In genomic region chr16:94086701-94087569, GRCm38 (mm10) we compare ENCODE assay signal across 10 mouse cellular contexts. TPM values are rescaled to one million over a fixed set of nuclear protein-coding genes. Genes with fewer than 3 reads are reported as not detected.
A peak's percentile ranks its signal among the peaks of the same experiment; 100 is the strongest.
DNase-seq lines count a peak whose midpoint lies in the region; ATAC-seq lines count a peak whose summit lies in the region.
"Had no signal": no experiment of that assay in that cellular context is flagged by ENCODE, and none has a peak within 500 bp of the region (broad histone marks: within the 10 kb centered on the region; RNA-seq: fewer than 3 reads in every experiment).

No protein-coding gene starts in this region.

- intact Hi-C loops in left cerebral cortex, postnatal 4 days (cut with DNase I): loop anchor here (5.0 to 10.0 kb wide), 2 partner anchors 150 to 168 kb away; no protein-coding TSS in a partner anchor

- H3K27ac ChIP-seq in forebrain, embryonic 12.5 days: no peak overlapping the region
- no peak overlapping the region for H3K27ac ChIP-seq in forebrain, embryonic 13.5 days
- no peak overlapping the region for H3K27ac ChIP-seq in kidney, embryonic 16.5 days (ENCODE audit: low read length)
- H3K27ac ChIP-seq in embryonic facial prominence, embryonic 10.5 days (replicated peaks): peak overlapping the region; percentile 44; the same call in 1 of the 2 replicates
- no peak overlapping the region for H3K27ac ChIP-seq in midbrain, embryonic 14.5 days (replicated peaks; ENCODE audit: low read depth, low read length)

- H3K27me3 ChIP-seq in forebrain, embryonic 12.5 days: peaks cover 99% of the 10 kb centered on the region
- H3K27me3 ChIP-seq in forebrain, embryonic 13.5 days: peaks cover 99% of the 10 kb centered on the region
- peaks cover 96% of the 10 kb centered on the region for H3K27me3 ChIP-seq in kidney, embryonic 16.5 days (ENCODE audit: insufficient read depth, low read length)
- H3K27me3 ChIP-seq in embryonic facial prominence, embryonic 10.5 days (replicated peaks; ENCODE audit: low read depth, poor library complexity, severe bottlenecking): peaks cover 100% of the 10 kb centered on the region
- H3K27me3 ChIP-seq in midbrain, embryonic 14.5 days (ENCODE audit: control insufficient read depth, insufficient read depth, low read length): peaks cover 97% of the 10 kb centered on the region

- no peaks in the 10 kb centered on the region for H3K9me3 ChIP-seq in forebrain, embryonic 12.5 days
- H3K9me3 ChIP-seq in forebrain, embryonic 13.5 days (replicated peaks): no peaks in the 10 kb centered on the region
- no peaks in the 10 kb centered on the region for H3K9me3 ChIP-seq in kidney, embryonic 16.5 days (ENCODE audit: low read length)
- no peaks in the 10 kb centered on the region for H3K9me3 ChIP-seq in embryonic facial prominence, embryonic 10.5 days
- H3K9me3 ChIP-seq in midbrain, embryonic 14.5 days (ENCODE audit: control insufficient read depth, low read length): no peaks in the 10 kb centered on the region

- no peaks in the 10 kb centered on the region for H3K36me3 ChIP-seq in forebrain, embryonic 12.5 days (replicated peaks)
- no peaks in the 10 kb centered on the region for H3K36me3 ChIP-seq in forebrain, embryonic 13.5 days (ENCODE audit: poor library complexity, severe bottlenecking)
- no peaks in the 10 kb centered on the region for H3K36me3 ChIP-seq in kidney, embryonic 16.5 days (ENCODE audit: insufficient read depth, low read length)
- no peaks in the 10 kb centered on the region for H3K36me3 ChIP-seq in embryonic facial prominence, embryonic 10.5 days (replicated peaks)
- H3K36me3 ChIP-seq in midbrain, embryonic 14.5 days (ENCODE audit: control insufficient read depth, insufficient read depth, low read length): no peaks in the 10 kb centered on the region

- peak overlapping the region; percentile 18 for H3K4me3 ChIP-seq in forebrain, embryonic 12.5 days (replicated peaks)
- no peak overlapping the region; the same call in 1 of the 2 replicates for H3K4me3 ChIP-seq in forebrain, embryonic 13.5 days
- peak overlapping the region; percentile 20 for H3K4me3 ChIP-seq in kidney, embryonic 16.5 days (ENCODE audit: low read length)
- peak overlapping the region; percentile 56 for H3K4me3 ChIP-seq in embryonic facial prominence, embryonic 10.5 days
- no peak overlapping the region; the same call in 1 of the 2 replicates for H3K4me3 ChIP-seq in midbrain, embryonic 14.5 days (replicated peaks; ENCODE audit: low read depth, low read length)
- H3K4me3 ChIP-seq: megakaryocyte, embryonic 14.5 days had no signal

- ATAC-seq in forebrain, embryonic 12.5 days (ENCODE audit: low FRiP score): no peak
- no peak for ATAC-seq in forebrain, embryonic 13.5 days
- ATAC-seq in kidney, embryonic 16.5 days (ENCODE audit: low FRiP score, low TSS enrichment): no peak
- ATAC-seq in midbrain, embryonic 14.5 days (ENCODE audit: low FRiP score, low TSS enrichment): no peak

- H3K4me2 ChIP-seq in forebrain, embryonic 12.5 days: no peak overlapping the region
- H3K4me2 ChIP-seq in forebrain, embryonic 13.5 days: no peak overlapping the region
- no peak overlapping the region; the same call in 1 of the 2 replicates for H3K4me2 ChIP-seq in kidney, embryonic 16.5 days (replicated peaks; ENCODE audit: low read depth, low read length)
- H3K4me2 ChIP-seq in midbrain, embryonic 14.5 days (ENCODE audit: low read length): no peak overlapping the region

- DNase-seq in kidney, postnatal 25 days: no peak
- peak; percentile 70 for DNase-seq in embryonic facial prominence, embryonic 10.5 days (ENCODE audit: low spot score)
- DNase-seq in midbrain, embryonic 14.5 days: peak; percentile 38
- DNase-seq in left cerebral cortex, postnatal 4 days: no peak
- no peak for DNase-seq in Muller cell, postnatal 12 days (ENCODE audit: inconsistent ontology term)
- DNase-seq: layer of hippocampus, postnatal 36 days had no signal

- WGBS in forebrain, embryonic 12.5 days: under 1% methylated on average over 50 of the region's 50 CpGs
- 1% methylated on average over 50 of the region's 50 CpGs for WGBS in forebrain, embryonic 13.5 days
- WGBS in kidney, embryonic 16.5 days: 2% methylated on average over 50 of the region's 50 CpGs
- under 1% methylated on average over 50 of the region's 50 CpGs for WGBS in embryonic facial prominence, embryonic 10.5 days
- 2% methylated on average over 50 of the region's 50 CpGs for WGBS in midbrain, embryonic 14.5 days

- no peak overlapping the region for H3K9ac ChIP-seq in forebrain, embryonic 12.5 days
- no peak overlapping the region for H3K9ac ChIP-seq in forebrain, embryonic 13.5 days
- peak overlapping the region; percentile 23; the same call in 1 of the 2 replicates for H3K9ac ChIP-seq in kidney, embryonic 16.5 days (replicated peaks; ENCODE audit: low read length)
- no peak overlapping the region for H3K9ac ChIP-seq in midbrain, embryonic 14.5 days (replicated peaks; ENCODE audit: low read length)

- H3K4me1 ChIP-seq in forebrain, embryonic 12.5 days: peaks cover 23% of the 10 kb centered on the region
- H3K4me1 ChIP-seq in forebrain, embryonic 13.5 days: peaks cover 23% of the 10 kb centered on the region
- H3K4me1 ChIP-seq in kidney, embryonic 16.5 days (ENCODE audit: insufficient read depth, low read length): peaks cover 18% of the 10 kb centered on the region
- H3K4me1 ChIP-seq in embryonic facial prominence, embryonic 10.5 days: peaks cover 35% of the 10 kb centered on the region
- H3K4me1 ChIP-seq in midbrain, embryonic 14.5 days (ENCODE audit: control insufficient read depth, insufficient read depth, low read length): 0 out of 2 replicates have a peak, but pooled peaks cover 10% of the 10 kb centered on the region

RNA-seq across cellular contexts. Expression of gene Sim2, which starts 2.2 kb away (rescaled TPM):
- polyA plus RNA-seq in forebrain, embryonic 12.5 days (2016; fragmentation: Nextera tagmentation; extraction: Ambion mirVana): 1.1 and 1.8 TPM in 2 replicates
- 0.12 and 0.35 TPM in 2 replicates for polyA plus RNA-seq in forebrain, embryonic 13.5 days (2015; fragmentation: Nextera tagmentation; extraction: Ambion mirVana)
- 1.3 and 1.7 TPM in 2 replicates for polyA plus RNA-seq in kidney, embryonic 16.5 days (2015; fragmentation: Nextera tagmentation; extraction: Ambion mirVana)
- polyA plus RNA-seq in embryonic facial prominence, embryonic 10.5 days (2016; fragmentation: Nextera tagmentation; extraction: Ambion mirVana): 0.87 and 1.5 TPM in 2 replicates
- 0.05 TPM in 1 of 2 replicates, not detected in the other for polyA plus RNA-seq in midbrain, embryonic 14.5 days (2014; fragmentation: Nextera tagmentation; extraction: Ambion mirVana)
- total RNA-seq in left cerebral cortex, postnatal 4 days (2021): under 1 TPM in 1 of 2 experiments, not detected in 1; 0.12 TPM

Comparison
In these comparisons a context has a peak if more than half of its experiments do, and no peak if none do; other contexts are left out.
1. H3K4me3 ChIP-seq: peak in forebrain, embryonic 12.5 days (single experiment), kidney, embryonic 16.5 days (single experiment) and embryonic facial prominence, embryonic 10.5 days (single experiment); none in forebrain, embryonic 13.5 days (single experiment) and midbrain, embryonic 14.5 days (single experiment).
2. DNase-seq: peak in embryonic facial prominence, embryonic 10.5 days (single experiment) and midbrain, embryonic 14.5 days (single experiment); none in kidney, postnatal 25 days (0 of 2), left cerebral cortex, postnatal 4 days (single experiment) and Muller cell, postnatal 12 days (single experiment).